Mouse (Mus musculus) megakaryocyte, embryonic 14.5 days (primary cell): ENCODE measurements around the gene Zmym4.

Experiments
- FLI1 ChIP-seq: IDR thresholded peaks from 2 replicates; pipeline ENCODE4 v1.6.1; 2012; ENCODE audit warnings: low read length, inconsistent platforms, mixed read lengths
- GATA1 ChIP-seq: IDR thresholded peaks from 3 replicates; pipeline ENCODE4 v1.6.1; 2012; ENCODE audit warnings: mixed read lengths, low read length, inconsistent platforms, borderline replicate concordance

- TF ChIP-seq GATA1 (no peak), FLI1 (no peak)
Measured at GRCm38 (mm10) chr4:126958261-126958660, 9.7 kb downstream of the Zmym4 start.
